Mouse (Mus musculus): ENCODE measurements at regions not wholly inside any gene's neighbourhood (a gene's known extent, or its start where the extent isn't known, plus 50 kb on each side); places are given as distances from the start of the nearest gene placed in this dataset.

GRCm38 (mm10) chr2:63503939-63504338 lies 319.9 kb upstream of the Kcnh7 start:
- H3K9ac ChIP-seq (ENCODE audit: low read depth, low read length) = no peak overlapping the region
- no peak for ATAC-seq
- H3K9me3 ChIP-seq (replicated peaks; ENCODE audit: control insufficient read depth, low read length, poor library complexity, severe bottlenecking) = no peaks in the 10 kb centered on the region
- H3K4me2 ChIP-seq (ENCODE audit: low read length) = no peak overlapping the region
- H3K27me3 ChIP-seq (ENCODE audit: control insufficient read depth, insufficient read depth, low read depth, low read length) = no peaks in the 10 kb centered on the region
- no peak overlapping the region for H3K4me3 ChIP-seq (ENCODE audit: low read depth, low read length)
- no peak overlapping the region for H3K27ac ChIP-seq (ENCODE audit: low read length)
- 14% methylated on average over 3 of the region's 3 CpGs for WGBS
- H3K4me1 ChIP-seq (ENCODE audit: control insufficient read depth, insufficient read depth, low read length) = no peaks in the 10 kb centered on the region
- no peaks in the 10 kb centered on the region for H3K36me3 ChIP-seq (ENCODE audit: control insufficient read depth, insufficient read depth, low read length)

GRCm38 (mm10) chr2:63476411-63476810 lies 292.3 kb upstream of the Kcnh7 start:
- Histone ChIP-seq H3K9ac (ENCODE audit: low read depth, low read length) (no peak overlapping the region), H3K9me3 (replicated peaks; ENCODE audit: control insufficient read depth, low read length, poor library complexity, severe bottlenecking) (no peaks in the 10 kb centered on the region), H3K27me3 (ENCODE audit: control insufficient read depth, insufficient read depth, low read depth, low read length) (no peaks in the 10 kb centered on the region), H3K4me2 (ENCODE audit: low read length) (no peak overlapping the region), H3K36me3 (ENCODE audit: control insufficient read depth, insufficient read depth, low read length) (no peaks in the 10 kb centered on the region), H3K27ac (ENCODE audit: low read length) (no peak overlapping the region), H3K4me3 (ENCODE audit: low read depth, low read length) (no peak overlapping the region), H3K4me1 (ENCODE audit: control insufficient read depth, insufficient read depth, low read length) (no peaks in the 10 kb centered on the region)
- ATAC-seq = no peak
- WGBS = 54% methylated on average over 5 of the region's 5 CpGs

- Histone ChIP-seq H3K27ac (ENCODE audit: low read length) (no peak overlapping the region), H3K9ac (ENCODE audit: low read depth, low read length) (no peak overlapping the region), H3K36me3 (ENCODE audit: control insufficient read depth, insufficient read depth, low read length) (no peaks in the 10 kb centered on the region), H3K27me3 (ENCODE audit: control insufficient read depth, insufficient read depth, low read depth, low read length) (no peaks in the 10 kb centered on the region), H3K4me2 (ENCODE audit: low read length) (no peak overlapping the region), H3K9me3 (replicated peaks; ENCODE audit: control insufficient read depth, low read length, poor library complexity, severe bottlenecking) (no peaks in the 10 kb centered on the region), H3K4me1 (ENCODE audit: control insufficient read depth, insufficient read depth, low read length) (no peaks in the 10 kb centered on the region), H3K4me3 (ENCODE audit: low read depth, low read length) (no peak overlapping the region)
- ATAC-seq = no peak
These were observed 291.2 kb upstream of the Kcnh7 start for GRCm38 (mm10) chr2:63475255-63475654.

GRCm38 (mm10) chr2:63473699-63474098 lies 289.6 kb upstream of the Kcnh7 start:
- Histone ChIP-seq H3K4me1 (ENCODE audit: control insufficient read depth, insufficient read depth, low read length) (no peaks in the 10 kb centered on the region), H3K9ac (ENCODE audit: low read depth, low read length) (no peak overlapping the region), H3K27ac (ENCODE audit: low read length) (no peak overlapping the region), H3K4me2 (ENCODE audit: low read length) (no peak overlapping the region), H3K9me3 (replicated peaks; ENCODE audit: control insufficient read depth, low read length, poor library complexity, severe bottlenecking) (no peaks in the 10 kb centered on the region), H3K36me3 (ENCODE audit: control insufficient read depth, insufficient read depth, low read length) (no peaks in the 10 kb centered on the region), H3K27me3 (ENCODE audit: control insufficient read depth, insufficient read depth, low read depth, low read length) (no peaks in the 10 kb centered on the region), H3K4me3 (ENCODE audit: low read depth, low read length) (no peak overlapping the region)
- peak; percentile 75; the same call in 1 of the 2 replicates for ATAC-seq
- 15% methylated on average over 2 of the region's 2 CpGs for WGBS

- no peaks in the 10 kb centered on the region for H3K36me3 ChIP-seq (ENCODE audit: control insufficient read depth, insufficient read depth, low read length)
- no peak overlapping the region for H3K27ac ChIP-seq (ENCODE audit: low read length)
- H3K27me3 ChIP-seq (ENCODE audit: control insufficient read depth, insufficient read depth, low read depth, low read length) = no peaks in the 10 kb centered on the region
- no peak overlapping the region for H3K4me3 ChIP-seq (ENCODE audit: low read depth, low read length)
- no peak overlapping the region for H3K4me2 ChIP-seq (ENCODE audit: low read length)
- ATAC-seq = no peak
- no peak overlapping the region for H3K9ac ChIP-seq (ENCODE audit: low read depth, low read length)
- no peaks in the 10 kb centered on the region for H3K9me3 ChIP-seq (replicated peaks; ENCODE audit: control insufficient read depth, low read length, poor library complexity, severe bottlenecking)
- WGBS = 82% methylated on average over 2 of the region's 2 CpGs
- H3K4me1 ChIP-seq (ENCODE audit: control insufficient read depth, insufficient read depth, low read length) = no peaks in the 10 kb centered on the region
These were observed 288.2 kb upstream of the Kcnh7 start for GRCm38 (mm10) chr2:63472248-63472647.

- no peak for ATAC-seq
These were observed 275.0 kb upstream of the Kcnh7 start for GRCm38 (mm10) chr2:63459112-63459511.

GRCm38 (mm10) chr2:63454263-63455011 lies 270.4 kb upstream of the Kcnh7 start:
- Histone ChIP-seq H3K4me1 (ENCODE audit: control insufficient read depth, insufficient read depth, low read length) (no peaks in the 10 kb centered on the region), H3K4me2 (ENCODE audit: low read length) (no peak overlapping the region), H3K9me3 (replicated peaks; ENCODE audit: control insufficient read depth, low read length, poor library complexity, severe bottlenecking) (no peaks in the 10 kb centered on the region), H3K36me3 (ENCODE audit: control insufficient read depth, insufficient read depth, low read length) (no peaks in the 10 kb centered on the region), H3K9ac (ENCODE audit: low read depth, low read length) (no peak overlapping the region), H3K27ac (ENCODE audit: low read length) (no peak overlapping the region), H3K4me3 (ENCODE audit: low read depth, low read length) (no peak overlapping the region), H3K27me3 (ENCODE audit: control insufficient read depth, insufficient read depth, low read depth, low read length) (no peaks in the 10 kb centered on the region)
- 67% methylated on average over 10 of the region's 10 CpGs for WGBS
- peak; percentile 54; the same call in 1 of the 2 replicates for ATAC-seq

More at GRCm38 (mm10) chr2:63459112-63459511, 275.0 kb upstream of the Kcnh7 start:
- Histone ChIP-seq H3K4me3 (ENCODE audit: low read depth, low read length) (no peak overlapping the region), H3K36me3 (ENCODE audit: control insufficient read depth, insufficient read depth, low read length) (no peaks in the 10 kb centered on the region), H3K4me2 (ENCODE audit: low read length) (no peak overlapping the region), H3K27me3 (ENCODE audit: control insufficient read depth, insufficient read depth, low read depth, low read length) (no peaks in the 10 kb centered on the region), H3K4me1 (ENCODE audit: control insufficient read depth, insufficient read depth, low read length) (no peaks in the 10 kb centered on the region), H3K9me3 (replicated peaks; ENCODE audit: control insufficient read depth, low read length, poor library complexity, severe bottlenecking) (no peaks in the 10 kb centered on the region), H3K9ac (ENCODE audit: low read depth, low read length) (no peak overlapping the region), H3K27ac (ENCODE audit: low read length) (no peak overlapping the region)
- WGBS = 79% methylated on average over 2 of the region's 2 CpGs

GRCm38 (mm10) chr2:63452891-63453290 lies 268.8 kb upstream of the Kcnh7 start:
- ATAC-seq = no peak
- no peak overlapping the region for H3K4me3 ChIP-seq (ENCODE audit: low read depth, low read length)
- no peaks in the 10 kb centered on the region for H3K27me3 ChIP-seq (ENCODE audit: control insufficient read depth, insufficient read depth, low read depth, low read length)
- H3K36me3 ChIP-seq (ENCODE audit: control insufficient read depth, insufficient read depth, low read length) = no peaks in the 10 kb centered on the region
- H3K4me2 ChIP-seq (ENCODE audit: low read length) = no peak overlapping the region
- no peak overlapping the region for H3K9ac ChIP-seq (ENCODE audit: low read depth, low read length)
- 60% methylated on average over 1 of the region's 1 CpGs for WGBS
- H3K4me1 ChIP-seq (ENCODE audit: control insufficient read depth, insufficient read depth, low read length) = no peaks in the 10 kb centered on the region
- no peaks in the 10 kb centered on the region for H3K9me3 ChIP-seq (replicated peaks; ENCODE audit: control insufficient read depth, low read length, poor library complexity, severe bottlenecking)
- no peak overlapping the region for H3K27ac ChIP-seq (ENCODE audit: low read length)

GRCm38 (mm10) chr2:63452164-63452563 lies 268.1 kb upstream of the Kcnh7 start:
- ATAC-seq = peak; percentile 79

More at GRCm38 (mm10) chr2:63452164-63452563, 268.1 kb upstream of the Kcnh7 start:
- 67% methylated on average over 1 of the region's 1 CpGs for WGBS
- Histone ChIP-seq H3K4me3 (ENCODE audit: low read depth, low read length) (no peak overlapping the region), H3K9ac (ENCODE audit: low read depth, low read length) (no peak overlapping the region), H3K27ac (ENCODE audit: low read length) (no peak overlapping the region), H3K36me3 (ENCODE audit: control insufficient read depth, insufficient read depth, low read length) (no peaks in the 10 kb centered on the region), H3K9me3 (replicated peaks; ENCODE audit: control insufficient read depth, low read length, poor library complexity, severe bottlenecking) (no peaks in the 10 kb centered on the region), H3K4me1 (ENCODE audit: control insufficient read depth, insufficient read depth, low read length) (no peaks in the 10 kb centered on the region), H3K27me3 (ENCODE audit: control insufficient read depth, insufficient read depth, low read depth, low read length) (no peaks in the 10 kb centered on the region), H3K4me2 (ENCODE audit: low read length) (no peak overlapping the region)
